Mouse (Mus musculus) megakaryocyte-erythroid progenitor cell, adult 5-6 weeks (primary cell): Measurements from ENCODE around the gene Shbg. TPM values are rescaled to one million over a fixed set of nuclear protein-coding genes. Genes with fewer than 3 reads are reported as not detected.
A peak's percentile ranks its signal among the peaks of the same experiment; 100 is the strongest.

Source experiments
- ATAC-seq: replicated peaks from 2 replicates; pipeline ENCODE4 v1.8.0; 2016; ENCODE audit warnings: mild to moderate bottlenecking, inconsistent platforms; ENCODE audit not compliant: severe bottlenecking, poor library complexity, low FRiP score, low TSS enrichment
- total RNA-seq, 2 experiments: library from RNA; stranded (forward) in 1 of 2; stranded (reverse) in 1 of 2; fragments of 200-1000, 215-1000 nt in 1 of 2; fragments of >200 nt in 1 of 2; fragmentation: Nextera tagmentation in 1 of 2; gene quantifications; 2 replicates each; pipeline ENCODE4 v1.2.3; 2014 to 2017

Shbg gene
- total RNA-seq (2014; fragmentation: Nextera tagmentation) (not detected in 2 replicates), total RNA-seq (2017) (not detected in 2 replicates)

GRCm38 (mm10) chr11:69617805-69618204, at the start of gene Shbg:
Shbg (minus strand) TSS chr11:69617905.
- ATAC-seq: no peak

- no peak for ATAC-seq
Observed at GRCm38 (mm10) chr11:69666665-69667005, 48.9 kb upstream of the Shbg start.

DNA sequence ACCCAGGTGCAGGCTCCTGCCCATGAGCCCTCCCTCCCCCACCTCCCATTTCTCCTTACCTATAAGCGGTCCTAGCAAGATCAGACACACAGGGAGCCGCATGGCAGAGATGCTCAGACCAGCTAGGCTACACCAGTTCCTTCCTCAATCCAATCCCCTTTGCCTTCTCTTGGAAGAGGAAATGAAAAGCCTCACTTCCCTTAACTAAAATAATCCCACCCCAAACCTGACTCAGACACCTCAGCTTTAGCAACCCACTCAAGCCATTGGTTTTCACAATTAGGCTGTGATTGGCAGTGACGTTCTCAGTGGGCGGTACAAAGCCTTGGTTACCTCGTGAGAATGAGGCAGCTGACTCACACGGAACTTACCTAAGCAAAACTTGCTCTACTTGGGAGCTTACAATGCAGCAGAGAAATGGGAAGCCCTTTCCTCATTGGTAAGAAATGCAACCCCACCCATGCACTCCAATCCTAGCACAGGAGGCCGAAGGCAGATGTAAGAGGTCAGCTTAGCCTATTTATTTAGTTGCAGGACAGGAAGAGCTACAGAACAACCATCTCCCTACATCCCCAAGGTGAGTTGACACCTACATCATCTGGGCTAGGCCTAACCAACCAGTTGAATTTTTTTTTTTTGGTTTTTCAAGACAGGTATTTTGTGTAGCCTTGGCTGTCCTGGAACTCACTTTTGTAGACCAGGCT, 48.4 kb upstream of the Shbg start, which contains the start of gene Cd68:
Cd68 (minus strand) TSS at position 193 of the 704 bp plus-strand sequence.
- no peak; the same call in 1 of the 2 replicates for ATAC-seq

GRCm38 (mm10) chr11:69665457-69665960, 47.8 kb upstream of the Shbg start:
- ATAC-seq: no peak

DNA sequence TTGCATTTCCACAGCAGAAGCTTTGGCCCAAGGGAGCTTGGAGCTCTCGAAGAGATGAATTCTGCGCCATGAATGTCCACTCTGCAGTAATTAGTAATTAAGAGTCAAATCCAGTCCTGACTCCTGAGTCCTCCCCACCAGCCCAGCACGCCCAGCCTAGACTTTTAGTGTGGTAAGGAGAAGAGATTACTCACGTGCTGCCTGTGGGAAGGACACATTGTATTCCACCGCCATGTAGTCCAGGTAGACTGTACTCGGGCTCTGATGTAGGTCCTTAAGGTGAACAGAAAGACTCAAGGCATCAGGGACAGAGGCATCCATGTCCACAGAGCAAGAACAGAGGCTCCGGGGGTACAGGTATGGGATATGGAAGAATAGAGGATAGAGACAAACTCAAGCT, 47.1 kb upstream of the Shbg start:
- ATAC-seq: no peak

GRCm38 (mm10) chr11:69663795-69664194, 46.1 kb upstream of the Shbg start:
- no peak for ATAC-seq

- no peak for ATAC-seq
Observed at GRCm38 (mm10) chr11:69662967-69663671, 45.4 kb upstream of the Shbg start.

DNA sequence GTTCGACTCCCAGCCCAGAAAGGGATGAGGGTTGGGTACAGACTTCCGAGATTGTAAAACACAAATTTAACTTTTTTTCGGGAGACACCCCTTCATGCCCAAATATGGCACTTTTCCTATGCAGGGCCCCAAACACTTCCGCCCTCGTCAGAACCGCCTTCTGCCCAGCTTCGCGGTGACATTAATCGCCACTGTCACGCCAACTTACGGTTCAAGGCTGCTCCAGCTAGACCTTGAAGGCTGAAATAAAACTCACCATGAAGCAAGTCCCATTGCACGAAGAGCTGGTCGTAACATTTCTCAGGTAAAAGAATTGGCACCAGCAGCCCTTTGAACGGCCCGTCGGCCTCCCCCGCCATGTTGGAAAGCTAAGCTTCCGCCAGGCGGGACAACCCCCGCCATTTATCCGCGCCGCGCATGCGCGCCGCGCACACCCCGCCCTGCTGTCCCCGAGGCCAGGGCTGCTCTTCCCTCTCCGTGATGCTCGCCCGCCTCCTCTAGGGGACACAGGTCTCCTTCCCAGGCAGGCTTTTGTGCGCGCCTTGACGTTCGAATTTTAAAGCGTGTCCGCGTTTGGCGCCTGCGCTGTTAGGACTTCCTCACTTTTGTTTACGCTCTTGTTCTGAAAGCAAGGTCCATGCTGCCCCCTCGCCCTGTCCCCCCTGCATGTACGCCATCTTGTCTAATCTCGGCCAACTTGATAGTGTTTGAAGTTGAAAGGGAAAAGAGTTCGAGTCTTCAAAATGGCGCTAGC, 44.7 kb upstream of the Shbg start, which contains the start of gene Mpdu1:
Mpdu1 (minus strand) TSS at position 430 of the 754 bp plus-strand sequence.
- peak; percentile 84 for ATAC-seq

GRCm38 (mm10) chr11:69661221-69661881, 43.6 kb upstream of the Shbg start:
- ATAC-seq: no peak

GRCm38 (mm10) chr11:69657462-69657881, 39.8 kb upstream of the Shbg start:
- ATAC-seq: no peak

DNA sequence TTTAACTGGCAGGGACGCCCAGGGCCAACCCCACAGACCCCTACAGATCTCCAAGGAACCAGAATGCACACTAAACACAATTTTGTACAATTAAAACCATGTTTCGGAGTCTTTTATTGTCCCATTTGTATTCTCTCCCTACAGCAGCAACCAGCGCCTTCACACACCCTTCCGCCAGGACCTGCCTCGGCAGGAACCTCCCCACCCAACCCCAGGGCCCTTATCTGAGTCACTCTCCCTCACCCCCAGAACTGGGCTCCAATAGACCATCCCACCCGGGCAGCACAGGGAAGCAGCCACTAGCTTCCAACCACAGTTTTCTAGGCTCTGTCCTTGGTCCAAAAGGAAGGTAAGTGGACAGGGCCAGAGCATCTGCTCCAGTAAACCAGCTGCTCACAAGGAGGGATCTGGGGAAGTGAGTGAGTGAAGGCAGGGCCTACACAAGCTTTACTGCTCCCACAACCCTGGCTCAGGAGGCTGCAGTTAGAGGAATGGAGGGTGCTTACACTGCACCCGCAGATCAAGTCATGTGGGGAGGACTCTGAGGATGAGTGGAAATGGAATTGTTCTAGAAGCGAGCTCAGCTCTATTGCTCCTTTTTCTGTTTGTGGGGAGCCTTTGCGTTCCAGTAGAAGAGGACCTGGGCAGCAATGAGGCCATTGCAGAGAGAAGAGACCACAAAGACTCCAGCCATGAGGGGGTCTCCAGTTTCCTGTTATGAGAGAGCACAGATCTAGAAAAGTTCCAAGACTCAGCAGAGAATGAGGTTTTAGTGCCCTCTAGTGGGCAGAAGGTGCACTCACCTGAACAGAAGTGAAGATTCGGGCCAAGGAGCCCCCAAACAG, 39.1 kb upstream of the Shbg start:
- 0 out of 2 replicates have a peak, but pooled peaks have one; percentile 30 for ATAC-seq

- no peak for ATAC-seq
Observed at GRCm38 (mm10) chr11:69656065-69656455, 38.4 kb upstream of the Shbg start.

DNA sequence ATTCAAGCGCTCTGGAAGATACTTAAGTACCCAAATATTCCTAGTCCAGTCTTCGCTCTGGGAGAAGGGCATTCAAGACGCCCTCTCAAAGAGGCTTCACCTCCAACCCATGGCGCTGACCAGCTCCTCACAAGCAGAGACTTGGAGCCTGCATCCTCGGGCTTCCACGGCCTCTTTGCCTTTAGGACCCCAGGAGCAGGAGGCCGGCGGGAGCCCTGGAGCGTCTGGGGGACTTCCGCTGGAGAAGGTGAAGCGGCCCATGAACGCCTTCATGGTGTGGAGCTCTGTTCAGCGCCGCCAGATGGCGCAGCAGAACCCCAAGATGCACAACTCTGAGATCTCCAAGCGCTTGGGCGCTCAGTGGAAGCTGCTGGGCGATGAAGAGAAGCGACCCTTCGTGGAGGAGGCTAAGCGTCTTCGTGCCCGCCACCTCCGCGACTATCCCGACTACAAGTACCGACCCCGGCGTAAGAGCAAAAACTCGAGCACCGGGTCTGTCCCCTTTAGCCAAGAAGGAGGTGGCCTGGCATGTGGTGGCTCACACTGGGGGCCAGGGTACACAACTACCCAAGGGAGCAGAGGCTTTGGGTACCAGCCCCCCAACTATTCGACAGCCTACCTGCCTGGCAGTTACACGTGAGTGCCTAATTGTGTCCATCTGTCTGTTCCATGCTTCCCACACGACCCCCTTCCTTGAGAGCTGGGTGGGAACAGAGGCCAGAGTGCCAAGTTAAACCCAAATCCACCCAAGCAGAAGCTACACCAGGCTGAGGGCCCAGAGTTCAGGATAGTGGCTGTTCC, 37.8 kb upstream of the Shbg start, which contains the start of gene Sox15:
Sox15 (plus strand) TSS at position 51 of the 801 bp plus-strand sequence.
- ATAC-seq: peak; percentile 41; the same call in 1 of the 2 replicates

GRCm38 (mm10) chr11:69654760-69655159, 37.1 kb upstream of the Shbg start:
- no peak for ATAC-seq

DNA sequence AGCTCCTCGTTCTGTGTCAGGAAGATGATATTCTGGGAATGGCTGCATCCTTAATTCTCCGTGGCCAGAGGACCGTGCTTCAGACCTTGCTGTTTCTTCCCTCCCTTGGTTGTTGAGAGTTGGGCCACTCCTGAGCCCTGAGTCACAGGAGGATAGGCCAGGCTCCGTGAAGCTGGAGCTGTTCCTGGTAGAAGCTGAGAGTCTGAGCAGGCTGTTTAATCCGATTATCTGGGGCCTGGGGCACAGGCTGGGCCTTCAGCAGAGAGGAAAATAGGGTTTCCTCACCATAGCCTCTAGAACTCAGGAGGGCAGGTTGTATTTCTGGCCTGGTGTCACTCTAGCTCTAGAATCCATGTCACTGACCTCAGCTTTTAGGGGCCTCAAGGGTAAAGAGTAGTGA, 35.7 kb upstream of the Shbg start:
- ATAC-seq: no peak

- ATAC-seq: no peak
Observed at GRCm38 (mm10) chr11:69645860-69646259, 28.2 kb upstream of the Shbg start.

DNA sequence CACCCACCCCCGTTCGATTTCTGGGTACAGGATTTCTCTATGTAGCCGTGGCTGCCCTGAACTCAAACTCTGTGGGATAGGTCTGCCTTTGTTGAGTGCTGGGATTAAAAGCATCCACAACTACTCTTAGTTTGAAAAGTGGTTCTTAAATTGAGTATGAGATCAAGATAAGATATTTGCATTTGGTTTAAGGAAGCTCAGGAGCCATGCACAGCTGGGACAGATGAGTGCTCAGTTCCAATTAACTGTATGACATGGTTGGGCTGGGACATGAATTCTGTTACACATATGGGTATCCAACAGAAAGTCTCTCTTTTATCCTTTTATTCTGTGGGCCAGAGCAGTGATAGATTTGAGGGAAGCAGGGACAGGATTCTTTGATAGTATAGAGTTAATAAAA, 17.8 kb upstream of the Shbg start:
- no peak for ATAC-seq
